Mouse (Mus musculus): ENCODE data around the gene D230025D16Rik.
"Not testable (repeated sequence)": the region's sequence is repeated elsewhere in the genome, so short reads cannot be mapped to it uniquely, and the experiment has no call there.

D230025D16Rik gene

DNA sequence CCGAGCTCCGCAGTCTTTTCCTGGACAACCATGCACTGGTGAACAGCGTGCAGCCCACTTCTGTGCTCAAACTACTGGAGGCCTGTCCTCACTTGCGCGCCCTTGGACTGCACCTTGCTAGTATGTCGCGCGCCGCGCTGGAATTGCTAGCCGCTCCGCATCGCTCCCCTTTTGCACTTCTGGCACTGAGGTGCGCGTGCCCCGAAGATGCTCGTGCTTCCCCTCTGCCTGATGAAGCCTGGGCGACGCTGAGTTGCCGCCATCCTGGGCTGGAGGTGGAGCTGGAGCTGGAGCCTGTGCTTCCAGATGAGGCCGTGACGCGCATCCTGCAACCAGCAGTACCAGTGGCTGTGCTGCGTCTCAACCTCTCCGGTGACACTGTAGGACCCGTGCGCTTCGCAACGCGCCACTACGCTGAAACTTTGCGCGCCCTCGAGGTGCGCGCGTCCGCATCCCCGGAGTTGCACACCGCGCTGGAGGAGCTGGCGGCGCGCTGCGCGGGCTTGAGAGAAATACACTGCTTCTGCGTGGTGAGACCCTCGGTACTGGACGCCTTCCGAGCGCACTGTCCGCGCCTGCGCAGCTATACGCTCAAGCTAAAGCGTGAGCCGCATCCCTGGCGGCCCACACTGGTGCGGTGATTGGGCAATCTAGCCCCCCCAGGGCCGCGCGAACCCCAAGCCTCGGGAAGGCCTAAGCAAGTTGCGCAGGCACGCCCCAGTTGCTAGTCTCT is 43.6 kb downstream of the D230025D16Rik start:
- DNase-seq (ENCODE audit: low spot score in 2 of 2), result no peak

DNA sequence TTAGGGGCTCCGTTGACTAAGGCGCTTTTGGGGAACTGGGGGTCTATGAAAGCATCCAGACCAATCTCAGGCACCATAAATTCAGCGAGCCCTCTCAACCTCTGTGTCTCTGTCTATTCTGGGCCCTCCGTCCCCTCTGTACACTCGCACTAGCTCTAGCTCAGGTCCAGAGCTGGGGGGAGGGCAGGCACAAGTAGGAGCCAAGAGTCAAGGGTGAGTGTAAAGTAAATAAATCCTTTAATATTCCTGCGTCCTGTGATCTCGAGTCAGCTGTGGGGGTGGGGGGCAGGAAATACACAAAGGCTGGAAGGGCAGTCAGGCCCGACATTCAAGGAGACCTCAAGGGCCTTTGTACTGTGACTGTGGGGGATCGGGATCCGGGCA is 44.1 kb downstream of the D230025D16Rik start:
- no peak for DNase-seq (ENCODE audit: low spot score in 2 of 2)

DNA sequence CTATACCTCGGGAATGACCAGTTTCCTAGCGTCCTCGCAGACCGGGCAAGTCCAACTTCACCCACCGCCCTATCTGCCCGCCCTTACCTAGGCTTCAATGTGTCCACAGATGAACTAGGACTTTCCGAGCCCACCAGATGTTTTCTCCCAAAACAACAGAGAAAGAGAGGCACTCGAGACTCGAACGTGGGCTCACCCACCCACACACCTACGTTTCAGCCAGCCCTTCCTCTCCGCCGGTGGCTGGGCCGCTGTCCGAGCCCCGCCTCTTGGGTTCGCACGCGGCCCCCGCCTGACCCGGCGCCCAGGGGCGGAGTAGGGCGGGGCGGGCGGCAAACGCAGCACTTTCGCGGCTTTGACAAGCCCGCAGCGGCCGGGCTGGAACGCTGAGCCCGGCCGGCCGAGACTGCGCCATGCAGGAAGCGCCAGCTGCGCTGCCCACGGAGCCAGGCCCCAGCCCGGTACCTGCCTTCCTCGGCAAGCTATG is 44.6 kb downstream of the D230025D16Rik start, which contains the start of gene Hsf4:
Gene Hsf4 (plus strand): TSS at position 341 of the 487 bp plus-strand sequence.
- no peak for DNase-seq (ENCODE audit: low spot score in 2 of 2)

DNA sequence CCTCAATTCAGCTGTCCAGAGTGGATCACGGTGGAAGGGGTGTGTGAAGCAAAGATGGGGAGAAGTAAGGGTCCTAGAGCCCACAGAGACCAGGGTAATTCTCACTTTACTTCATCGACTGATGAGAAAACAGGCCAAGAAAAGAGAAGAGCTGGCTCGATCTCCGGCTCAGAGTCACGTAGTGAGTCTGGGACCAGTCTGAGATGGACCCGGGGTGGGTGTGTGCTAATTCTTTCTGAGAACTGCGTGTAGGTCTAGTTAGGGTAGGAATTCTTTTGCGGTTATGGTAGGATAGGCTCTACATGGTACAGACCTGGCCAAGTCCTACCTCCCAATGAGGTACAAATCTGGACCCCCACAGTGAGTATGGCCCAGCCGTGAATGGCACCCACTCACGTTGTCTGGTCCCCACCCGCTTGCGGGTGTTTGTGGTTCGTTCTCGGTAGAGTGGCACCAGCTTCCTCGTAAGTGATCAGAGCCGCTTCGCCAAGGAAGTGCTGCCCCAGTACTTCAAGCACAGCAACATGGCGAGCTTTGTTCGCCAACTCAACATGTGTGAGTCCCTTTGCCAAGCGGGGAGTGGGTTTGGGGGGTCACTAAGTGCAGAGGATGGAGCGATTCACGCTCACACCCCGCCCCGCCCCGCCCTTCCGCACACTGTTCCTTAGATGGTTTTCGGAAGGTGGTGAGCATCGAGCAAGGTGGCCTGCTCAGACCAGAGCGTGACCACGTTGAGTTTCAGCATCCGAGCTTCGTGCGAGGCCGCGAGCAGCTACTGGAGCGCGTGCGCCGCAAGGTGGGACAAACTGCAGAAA is 45.4 kb downstream of the D230025D16Rik start:
- DNase-seq (ENCODE audit: low spot score in 2 of 2), result no peak

DNA sequence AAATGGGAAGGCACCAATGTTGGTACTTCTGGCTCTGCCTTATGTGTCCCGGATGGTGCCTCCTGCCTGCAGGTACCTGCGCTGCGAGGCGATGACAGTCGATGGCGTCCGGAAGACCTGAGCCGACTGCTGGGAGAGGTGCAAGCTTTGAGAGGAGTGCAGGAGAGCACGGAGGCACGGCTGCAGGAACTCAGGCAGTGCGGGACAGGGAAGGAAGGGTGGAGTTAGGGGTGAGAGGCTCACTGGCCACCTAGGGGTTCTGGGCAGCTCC is 45.9 kb downstream of the D230025D16Rik start:
- no peak for DNase-seq (ENCODE audit: low spot score in 2 of 2)

DNA sequence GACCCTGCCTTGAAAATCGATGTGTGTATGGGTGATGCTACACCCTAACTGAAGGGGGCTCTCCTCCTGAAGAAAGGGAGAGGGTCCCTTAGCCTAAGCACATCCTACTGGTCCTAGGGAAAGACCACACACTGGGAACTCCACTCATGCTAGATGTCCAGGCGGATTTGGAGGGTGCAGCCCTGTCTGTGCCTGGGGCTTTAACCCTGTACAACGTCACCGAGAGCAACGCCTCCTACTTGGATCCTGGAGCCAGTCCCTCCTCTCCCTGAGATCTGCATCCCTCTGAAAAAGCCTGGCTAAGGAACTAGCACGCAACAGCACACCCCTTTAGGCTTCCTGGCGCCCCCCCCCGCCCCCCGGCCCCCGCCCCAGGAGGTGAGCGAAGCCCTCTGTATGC is 50.4 kb downstream of the D230025D16Rik start:
- DNase-seq (ENCODE audit: low spot score in 2 of 2), result no peak

DNA sequence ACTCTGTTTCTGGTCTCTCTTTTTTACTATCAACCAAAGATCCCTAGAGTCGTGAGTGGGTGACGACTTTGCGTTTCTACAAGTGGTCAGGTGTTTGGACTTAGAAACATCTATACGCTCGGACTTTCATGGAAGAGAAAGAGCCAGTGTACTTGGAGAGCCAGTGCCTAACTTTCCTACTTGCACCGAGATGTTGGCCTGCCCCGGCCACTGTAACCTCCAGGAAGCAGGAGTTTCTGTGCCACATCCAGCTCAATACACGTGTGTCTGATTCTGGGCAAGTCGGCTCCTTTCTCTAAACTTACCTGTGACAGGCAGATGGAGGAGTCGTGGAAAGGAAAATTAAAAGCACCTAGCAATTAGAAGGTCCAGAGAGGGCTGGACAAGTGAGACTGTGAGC is 50.9 kb downstream of the D230025D16Rik start, which contains the start of gene Nol3:
Gene Nol3 (plus strand): TSS at position 301 of the 400 bp plus-strand sequence.
- DNase-seq (ENCODE audit: low spot score in 2 of 2), result no peak

DNA sequence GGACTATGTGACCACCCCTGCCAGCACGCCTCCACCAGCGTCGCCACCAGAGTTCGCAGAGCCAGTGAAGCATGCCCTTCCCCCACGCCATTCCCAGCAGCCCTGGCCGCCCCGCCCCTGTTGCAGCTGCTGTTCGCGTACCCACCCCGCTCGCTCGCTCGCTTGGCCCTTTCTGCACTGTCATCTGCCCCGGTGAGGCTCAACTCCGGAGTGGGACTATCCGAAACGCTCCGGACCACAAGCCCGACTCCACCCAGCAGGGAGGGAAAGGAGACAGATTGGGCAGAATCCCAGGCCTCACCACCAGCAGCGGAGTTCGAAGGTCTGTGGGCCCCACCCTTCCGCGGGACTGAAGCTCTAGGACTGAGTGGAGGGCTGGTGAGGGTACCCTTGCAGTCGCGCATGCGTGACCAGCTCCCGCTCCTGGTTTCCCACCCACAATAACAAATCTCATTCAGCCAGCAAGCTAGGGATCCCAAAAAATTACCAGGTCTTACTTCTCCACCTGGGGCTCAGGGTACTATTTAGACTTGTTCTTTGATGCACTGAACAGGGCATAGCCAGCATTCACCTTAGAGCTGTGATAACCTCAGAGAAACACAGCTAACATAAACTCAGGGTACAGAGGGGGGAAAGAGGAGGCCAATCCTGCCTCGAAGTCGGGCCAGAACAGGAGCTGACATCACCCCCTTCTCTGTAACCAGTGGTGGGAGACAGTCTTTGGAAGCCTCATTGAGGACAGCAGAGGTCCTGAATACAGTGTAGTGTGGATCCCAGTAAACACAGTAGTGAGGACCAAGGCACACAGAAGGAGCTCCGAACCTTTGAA is 51.6 kb downstream of the D230025D16Rik start:
- peak in 1 of 2 experiments; percentile 62 for DNase-seq (ENCODE audit: low spot score in 2 of 2)

DNA sequence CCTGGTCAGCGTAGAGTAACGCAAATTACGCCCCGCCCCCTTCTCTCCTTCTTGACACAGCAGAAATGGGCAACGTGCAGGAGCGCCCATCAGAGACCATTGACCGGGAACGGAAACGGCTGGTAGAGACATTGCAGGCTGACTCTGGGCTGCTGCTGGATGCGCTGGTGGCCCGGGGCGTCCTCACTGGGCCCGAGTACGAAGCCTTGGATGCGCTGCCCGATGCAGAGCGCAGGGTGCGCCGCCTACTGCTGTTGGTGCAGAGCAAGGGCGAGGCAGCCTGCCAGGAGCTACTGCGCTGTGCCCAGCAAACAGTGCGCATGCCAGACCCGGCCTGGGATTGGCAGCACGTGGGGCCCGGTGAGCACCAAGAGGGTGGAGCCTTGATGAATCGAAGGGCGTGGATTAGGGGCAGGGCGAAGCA is 54.0 kb downstream of the D230025D16Rik start:
- DNase-seq (ENCODE audit: low spot score in 2 of 2), result peak; percentile 51 to 79

DNA sequence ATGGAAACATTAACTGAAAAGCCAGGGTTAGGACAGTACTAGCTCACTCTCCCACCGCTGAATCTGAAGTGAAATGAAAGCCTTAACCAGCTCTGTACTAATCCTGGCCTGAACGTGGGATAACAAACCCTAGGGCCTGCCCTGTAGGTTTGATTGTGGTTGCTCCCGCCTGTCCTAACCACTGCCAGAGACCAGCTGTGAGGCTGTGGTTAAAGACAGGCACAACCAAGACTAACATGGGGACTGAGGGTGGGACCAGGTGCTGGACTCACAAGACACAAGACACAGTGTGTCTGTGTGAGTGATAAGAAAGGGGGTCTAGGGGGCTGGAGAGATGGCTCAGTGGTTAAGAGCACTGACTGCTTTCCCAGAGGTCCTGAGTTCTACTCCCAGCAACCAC is 55.6 kb downstream of the D230025D16Rik start:
- DNase-seq (ENCODE audit: low spot score in 2 of 2), result no peak

DNA sequence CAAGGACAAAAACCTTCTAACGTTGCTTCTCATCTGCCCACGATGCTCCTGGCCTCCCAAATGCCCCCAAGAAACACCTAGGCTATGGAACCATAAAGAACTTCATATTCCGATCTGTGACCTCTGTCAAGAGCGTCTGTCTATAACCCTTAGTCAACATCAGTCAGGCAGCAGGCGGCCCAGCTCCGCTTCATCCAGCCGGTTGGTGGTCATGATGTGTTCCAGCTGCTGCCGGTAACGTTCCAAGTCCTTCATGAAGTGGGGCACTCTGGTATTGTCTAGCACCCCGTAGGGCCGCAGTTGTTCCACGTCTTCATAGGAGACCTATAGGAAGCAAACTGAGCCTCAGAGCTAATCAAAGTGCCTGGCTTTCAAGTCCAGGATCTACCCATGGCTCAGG is 56.9 kb downstream of the D230025D16Rik start:
- no peak for DNase-seq (ENCODE audit: low spot score in 2 of 2)

DNA sequence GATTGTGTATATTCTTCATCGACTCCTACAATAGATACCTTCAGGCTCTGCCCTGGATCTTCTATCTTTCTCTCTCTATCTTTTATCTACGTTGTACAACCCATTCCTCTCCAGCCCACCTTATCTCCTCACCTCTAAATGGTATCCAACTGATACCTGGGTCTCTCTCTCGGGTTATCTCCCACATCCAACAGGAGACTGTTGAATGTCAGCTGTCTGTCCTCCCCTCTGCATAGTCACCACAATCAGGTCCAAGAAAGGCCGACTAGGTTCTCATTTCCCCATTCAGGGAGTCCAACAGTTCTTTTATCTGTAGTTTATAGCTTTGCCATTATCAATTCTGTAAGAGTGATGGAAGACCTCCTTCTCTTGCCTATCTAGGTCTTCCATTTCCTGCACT is 57.3 kb downstream of the D230025D16Rik start:
- no peak for DNase-seq (ENCODE audit: low spot score in 2 of 2)

DNA sequence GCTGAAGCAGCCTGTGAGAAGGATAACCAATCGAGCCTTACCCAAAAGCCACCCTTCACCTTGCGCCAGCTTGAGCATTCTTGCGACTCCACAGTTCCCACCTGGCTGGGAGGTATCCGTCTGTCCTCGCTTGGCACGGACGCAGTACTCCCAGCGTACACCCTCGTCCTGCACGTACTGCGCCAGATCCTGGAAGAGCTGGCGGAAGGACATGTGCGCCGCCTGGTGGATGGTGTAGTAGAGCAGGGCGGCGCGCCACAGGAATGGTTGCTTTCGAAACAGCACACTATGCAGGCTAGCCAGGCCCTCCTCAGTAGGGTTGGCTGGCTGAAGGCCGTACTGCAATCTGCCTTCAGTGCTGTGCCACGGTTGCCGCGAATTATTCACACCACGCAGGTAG is 58.1 kb downstream of the D230025D16Rik start:
- DNase-seq (ENCODE audit: low spot score in 2 of 2), result peak in 1 of 2 experiments; percentile 35

DNA sequence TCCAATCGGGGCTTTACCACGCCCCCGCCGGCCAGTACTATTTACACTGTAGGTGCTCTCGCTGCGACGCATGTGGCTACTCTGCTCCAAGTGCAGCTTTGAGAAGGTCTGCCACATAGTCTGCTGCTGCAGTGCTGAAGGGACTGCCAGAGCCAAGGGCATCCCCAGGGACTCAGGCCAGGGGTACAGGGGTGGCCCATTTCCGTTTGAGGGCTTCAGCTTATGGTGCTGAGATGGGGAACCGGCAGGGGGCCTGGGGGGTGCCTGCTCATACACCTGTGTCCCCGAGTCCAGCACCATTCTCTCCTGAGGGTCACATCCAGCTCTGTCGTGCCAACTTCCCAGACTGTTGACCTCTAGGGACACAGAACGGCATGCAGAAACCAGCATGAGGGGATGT is 60.6 kb downstream of the D230025D16Rik start:
- DNase-seq (ENCODE audit: low spot score in 2 of 2), result peak in 1 of 2 experiments; percentile 16

DNA sequence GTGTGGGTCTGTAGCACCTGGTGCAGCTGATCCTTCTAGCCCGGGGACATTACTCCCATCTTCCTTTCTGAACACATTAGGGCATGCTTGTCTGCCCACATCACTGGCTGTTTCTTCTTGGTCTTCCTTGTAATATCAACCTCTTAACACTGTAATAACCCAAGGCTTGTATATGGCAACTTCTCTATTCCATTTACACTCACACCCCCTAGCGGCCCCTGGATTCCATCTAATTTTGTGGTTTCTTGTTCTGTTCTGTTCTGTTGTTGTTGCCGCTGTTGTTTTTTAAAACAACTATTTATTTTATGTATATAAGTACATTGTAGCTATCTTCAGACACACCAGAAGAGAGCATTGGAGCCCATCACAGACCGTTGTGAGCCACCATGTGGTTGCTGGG is 62.0 kb downstream of the D230025D16Rik start:
- DNase-seq (ENCODE audit: low spot score in 2 of 2), result no peak

DNA sequence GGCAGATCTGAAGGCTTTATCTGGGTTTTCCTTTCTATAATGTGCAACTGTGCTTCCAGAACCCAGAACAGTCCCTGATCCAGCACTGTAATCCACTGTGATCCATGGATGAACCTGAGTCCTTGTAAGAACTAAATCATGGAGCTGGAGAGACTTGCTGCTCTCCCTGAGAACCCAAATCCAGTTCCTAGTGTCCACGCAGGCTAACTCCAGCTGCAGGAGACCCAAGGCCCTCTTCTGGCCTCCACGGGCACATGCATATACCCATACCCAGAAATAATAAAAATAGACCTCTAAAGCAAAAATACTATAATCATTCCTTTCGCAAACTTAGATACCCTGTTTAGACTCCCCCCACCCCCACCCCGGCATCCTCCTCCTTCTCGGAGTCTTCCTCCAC is 63.3 kb downstream of the D230025D16Rik start:
- no peak for DNase-seq (ENCODE audit: low spot score in 2 of 2)

DNA sequence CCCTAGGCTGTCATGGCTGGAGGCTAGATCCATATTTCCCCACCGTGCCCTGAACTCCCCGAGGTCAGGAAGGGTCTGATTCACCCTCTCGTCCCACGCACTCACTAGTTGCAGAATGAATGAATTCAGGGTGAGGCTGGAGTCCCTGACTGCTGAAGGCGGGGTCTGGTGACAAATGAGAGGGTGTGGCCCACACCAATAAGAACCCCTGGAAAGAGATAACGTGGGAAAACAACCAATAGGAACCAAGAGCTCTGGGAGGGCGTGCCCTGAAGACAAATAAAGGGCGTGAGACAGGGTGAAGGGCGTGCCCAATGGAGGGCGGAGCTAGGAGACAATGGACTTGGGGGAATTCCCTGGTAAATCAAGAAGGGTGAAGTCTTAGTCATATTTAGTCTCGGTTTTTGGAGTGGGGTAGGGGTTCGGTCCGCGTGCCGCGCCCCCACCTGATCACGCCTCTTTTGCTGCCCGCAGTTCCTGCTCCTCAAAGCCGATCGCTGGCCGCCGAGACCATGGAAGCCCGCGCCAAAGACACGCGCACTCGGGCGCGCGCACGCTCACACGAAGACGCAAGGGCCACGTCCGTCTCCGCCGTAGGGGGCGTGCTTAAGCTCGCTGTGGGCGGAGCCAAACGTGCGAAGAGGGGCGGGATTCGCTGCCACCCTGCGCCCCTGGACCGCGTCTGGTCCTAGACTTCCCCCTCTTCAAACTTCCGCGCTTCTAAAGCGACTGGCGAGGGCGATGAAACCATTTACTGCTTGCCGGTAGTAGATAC is 64.2 kb downstream of the D230025D16Rik start:
- DNase-seq (ENCODE audit: low spot score in 2 of 2), result peak; percentile 89 to 92

DNA sequence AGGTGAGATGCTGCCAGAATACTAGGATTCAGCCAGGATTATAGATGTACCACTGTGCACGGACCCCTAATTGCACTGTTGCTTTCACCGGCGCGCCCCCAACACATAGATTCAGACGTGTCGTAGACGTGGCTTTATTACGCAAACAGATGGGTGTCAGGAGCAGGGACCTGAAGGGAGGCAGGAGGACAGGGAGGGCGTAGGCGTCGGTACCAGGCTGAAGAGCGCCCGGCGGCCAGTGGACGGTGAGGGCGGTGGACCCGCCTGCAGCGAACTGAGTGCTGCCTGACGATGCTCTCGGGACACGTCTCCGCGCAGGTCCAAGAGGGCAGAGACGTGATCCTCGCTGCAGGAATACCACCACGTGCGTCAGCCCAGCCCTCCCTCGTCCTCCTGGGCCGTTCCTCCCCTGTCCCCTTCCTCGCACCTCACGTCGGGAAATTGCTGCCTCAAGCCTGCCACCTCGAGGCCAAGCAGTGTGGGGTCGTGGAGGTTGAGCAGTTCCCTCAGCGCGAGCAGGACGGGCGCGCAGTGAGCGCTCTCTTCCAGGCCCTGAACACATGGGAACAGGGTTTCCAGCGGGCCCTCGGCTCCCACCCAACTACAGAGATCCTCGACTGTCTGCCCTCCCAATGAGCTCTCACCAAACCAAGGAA is 65.0 kb downstream of the D230025D16Rik start, which contains the start of gene 4931428F04Rik:
Gene 4931428F04Rik (minus strand): TSS at position 60 of the 656 bp plus-strand sequence.
- DNase-seq (ENCODE audit: low spot score in 2 of 2), result peak in 1 of 2 experiments; percentile 45

DNA sequence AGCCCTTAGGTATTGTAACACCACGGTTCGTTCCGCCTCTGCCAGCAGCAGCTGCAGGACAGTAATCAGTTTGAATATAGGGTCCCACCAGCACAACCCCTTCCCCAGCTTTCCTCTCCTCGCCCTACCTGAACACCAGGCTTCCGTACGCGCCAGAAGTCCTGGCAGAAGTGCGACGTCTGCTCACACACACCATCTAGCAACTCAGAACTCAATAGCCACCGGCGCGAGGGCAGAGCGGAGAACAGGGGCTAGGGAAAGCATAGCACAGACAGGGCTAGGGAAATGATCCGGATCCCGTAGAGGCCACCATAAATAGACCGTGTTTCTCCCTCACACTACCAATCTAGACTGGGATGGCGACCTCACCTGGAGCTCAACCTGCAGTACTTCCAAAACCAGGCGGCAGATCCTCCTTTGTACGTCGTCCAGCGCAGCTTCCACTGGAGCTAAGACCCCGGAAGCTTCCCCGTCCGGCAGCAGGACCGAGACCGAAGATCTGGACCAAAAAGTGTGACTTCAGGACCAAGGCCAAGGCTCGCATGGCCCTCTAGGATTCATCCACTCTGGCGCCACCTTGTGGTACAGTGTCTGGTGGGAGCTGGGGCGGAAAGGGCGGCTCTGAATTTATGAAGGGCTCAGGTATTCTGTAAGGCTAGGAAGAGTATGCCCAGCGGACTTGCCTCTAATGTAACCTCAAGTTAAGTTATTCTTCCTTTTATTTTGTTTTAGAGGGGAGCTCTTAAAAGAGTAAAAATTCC is 65.8 kb downstream of the D230025D16Rik start:
- peak; percentile 81 to 96 for DNase-seq (ENCODE audit: low spot score in 2 of 2)

DNA sequence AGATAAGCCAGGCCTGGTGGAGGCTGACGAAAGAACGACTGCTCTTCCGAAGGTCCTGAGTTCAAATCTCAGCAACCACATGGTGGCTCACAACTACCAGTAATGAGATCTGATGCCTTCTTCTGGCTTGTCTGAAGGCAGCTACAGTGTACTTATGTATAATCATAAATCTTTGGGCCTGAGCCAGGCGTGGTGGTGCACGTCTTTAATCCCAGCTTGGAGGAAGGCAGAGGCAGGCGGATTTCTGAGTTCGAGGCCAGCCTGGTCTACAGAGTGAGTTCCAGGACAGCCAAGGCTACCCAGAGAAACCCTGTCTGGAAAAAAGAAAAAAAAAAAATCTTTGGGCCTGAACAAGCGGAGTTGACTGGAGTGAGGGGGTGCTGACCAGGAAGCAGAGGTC is 66.4 kb downstream of the D230025D16Rik start:
- not testable (repeated sequence) for DNase-seq (ENCODE audit: low spot score in 2 of 2)

Data from urinary bladder, postnatal 4 days (tissue).